Mouse (Mus musculus): ENCODE results near the gene 1700003F12Rik.

1700003F12Rik gene

DNA sequence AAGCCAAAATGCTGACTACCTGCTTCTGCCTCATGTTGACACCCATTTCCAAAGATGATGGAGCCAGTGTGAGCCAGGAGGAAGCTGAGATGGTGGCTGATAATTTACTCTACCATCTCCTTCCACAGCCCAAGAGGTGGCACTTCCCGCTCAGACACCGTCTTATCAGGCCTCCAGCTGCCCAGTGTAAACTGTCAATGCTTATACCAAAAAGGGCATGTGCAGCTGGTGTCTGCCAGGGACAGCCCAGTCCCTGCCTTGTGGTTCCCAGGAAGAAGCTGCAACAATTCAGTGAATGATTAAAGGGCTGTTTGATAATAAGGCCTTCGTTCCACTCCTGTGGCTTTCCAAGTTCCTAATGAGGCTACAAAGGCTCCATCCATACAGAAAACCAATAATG, 8.2 kb upstream of the 1700003F12Rik start:
- H3K9me3 ChIP-seq (ENCODE audit: low read length): no peaks in the 10 kb centered on the region
- H3K4me1 ChIP-seq (replicated peaks; ENCODE audit: low read depth, low read length): peaks cover 47% of the 10 kb centered on the region
- H3K27me3 ChIP-seq (ENCODE audit: insufficient read depth, low read length): no peaks in the 10 kb centered on the region
- H3K36me3 ChIP-seq (ENCODE audit: insufficient read depth, low read length): peaks cover 95% of the 10 kb centered on the region
- TF ChIP-seq POU5F1 (IDR thresholded peaks at IDR 0.05; ENCODE audit: borderline replicate concordance, low read length) (no peak), NANOG (IDR thresholded peaks at IDR 0.05; ENCODE audit: borderline replicate concordance, low read length) (no peak), CTCF (conservative IDR thresholded peaks at IDR 0.05; ENCODE audit: low read length) (no peak)
- H3K4me3 ChIP-seq (replicated peaks; ENCODE audit: low read length): no peak overlapping the region

DNA sequence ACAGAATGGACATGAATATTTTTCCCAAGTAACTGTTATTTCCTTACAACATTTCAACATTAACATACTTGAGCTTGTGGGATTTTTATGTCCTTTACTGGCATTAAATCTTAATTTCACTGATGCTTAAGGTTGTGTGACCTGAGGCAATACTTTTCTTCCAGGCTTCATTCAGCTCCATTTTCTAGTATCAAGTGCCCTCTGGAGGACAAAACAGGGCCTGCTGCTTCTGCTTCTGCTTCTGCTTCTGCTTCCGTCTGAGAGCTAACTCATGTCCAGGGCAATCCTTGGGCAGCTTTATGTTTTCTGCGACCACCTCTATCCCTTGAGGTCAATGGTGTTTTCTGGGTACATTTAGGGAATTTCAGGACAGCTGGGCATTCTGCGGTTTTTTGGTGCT, 7.2 kb upstream of the 1700003F12Rik start:
- Histone ChIP-seq H3K4me3 (replicated peaks; ENCODE audit: low read length) (no peak overlapping the region), H3K27me3 (ENCODE audit: insufficient read depth, low read length) (no peaks in the 10 kb centered on the region), H3K36me3 (ENCODE audit: insufficient read depth, low read length) (peaks cover 95% of the 10 kb centered on the region), H3K9me3 (ENCODE audit: low read length) (no peaks in the 10 kb centered on the region), H3K4me1 (replicated peaks; ENCODE audit: low read depth, low read length) (peaks cover 38% of the 10 kb centered on the region)
- TF ChIP-seq NANOG (IDR thresholded peaks at IDR 0.05; ENCODE audit: borderline replicate concordance, low read length): no peak
- TF ChIP-seq CTCF (conservative IDR thresholded peaks at IDR 0.05; ENCODE audit: low read length): peak; percentile 51

DNA sequence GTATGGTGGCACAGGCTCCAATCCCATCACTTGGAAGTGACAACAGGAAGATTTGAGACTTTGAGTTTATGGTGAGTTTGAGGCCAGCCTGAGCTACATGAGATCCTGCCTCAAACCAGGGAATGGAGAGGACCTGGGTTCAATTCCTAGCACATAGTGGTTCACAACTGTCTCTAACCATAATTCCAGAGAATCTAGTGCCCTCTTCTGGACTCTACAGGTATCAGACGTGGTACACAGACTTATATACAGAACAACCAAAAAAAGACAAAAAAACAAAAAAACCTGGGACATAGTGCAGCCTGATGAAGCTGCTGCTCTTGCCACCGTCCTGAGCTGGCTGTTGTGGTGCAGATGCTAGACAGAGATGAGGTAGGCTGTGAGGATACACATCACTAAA, 5.3 kb upstream of the 1700003F12Rik start:
- H3K36me3 ChIP-seq (ENCODE audit: insufficient read depth, low read length): peaks cover 95% of the 10 kb centered on the region
- no peak overlapping the region for H3K4me3 ChIP-seq (replicated peaks; ENCODE audit: low read length)
- H3K27me3 ChIP-seq (ENCODE audit: insufficient read depth, low read length): no peaks in the 10 kb centered on the region
- TF ChIP-seq NANOG (IDR thresholded peaks at IDR 0.05; ENCODE audit: borderline replicate concordance, low read length) (no peak), POU5F1 (IDR thresholded peaks at IDR 0.05; ENCODE audit: borderline replicate concordance, low read length) (no peak), CTCF (conservative IDR thresholded peaks at IDR 0.05; ENCODE audit: low read length) (peak; percentile 35)
- peaks cover 31% of the 10 kb centered on the region for H3K4me1 ChIP-seq (replicated peaks; ENCODE audit: low read depth, low read length)
- H3K9me3 ChIP-seq (ENCODE audit: low read length): no peaks in the 10 kb centered on the region

DNA sequence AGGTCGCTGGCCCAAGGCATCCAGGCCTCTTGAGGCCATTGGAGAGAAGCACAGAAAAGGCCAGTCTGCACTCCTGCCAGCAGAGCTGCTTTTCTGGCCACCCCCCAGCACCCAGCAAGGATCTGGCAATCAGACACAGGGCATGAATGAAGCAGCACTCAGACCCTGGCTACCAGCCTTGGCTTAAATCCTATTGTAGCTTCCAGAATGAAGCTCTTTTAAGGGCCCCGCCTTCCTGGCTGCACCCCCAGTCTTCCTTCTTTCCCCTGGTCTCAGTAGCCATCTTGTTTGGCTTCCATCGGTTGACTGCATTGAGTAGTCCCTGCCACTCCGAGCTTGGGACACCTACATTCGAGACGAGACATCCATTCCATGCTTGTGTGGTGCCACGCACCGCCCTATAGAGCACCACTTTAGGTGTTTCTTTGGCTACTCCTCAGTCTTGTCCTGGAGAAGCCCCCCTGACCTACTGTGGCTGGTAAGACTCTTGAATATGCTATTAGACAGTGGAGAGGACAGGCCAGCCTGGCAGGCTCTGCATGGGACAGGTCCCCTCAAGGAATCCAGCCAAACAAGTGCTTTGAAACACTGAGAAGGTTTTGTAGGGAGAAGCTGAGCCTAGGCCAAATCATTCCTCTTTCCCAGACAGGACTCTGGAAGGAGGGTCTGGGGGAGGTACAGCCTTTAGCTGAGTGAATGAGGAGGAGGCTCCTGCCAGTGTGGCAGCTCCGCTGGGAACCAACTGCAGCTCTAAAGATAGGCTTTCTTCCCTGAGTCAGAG, 3.1 kb upstream of the 1700003F12Rik start:
- H3K4me3 ChIP-seq (replicated peaks; ENCODE audit: low read length): no peak overlapping the region
- peaks cover 84% of the 10 kb centered on the region for H3K36me3 ChIP-seq (ENCODE audit: insufficient read depth, low read length)
- H3K9me3 ChIP-seq (ENCODE audit: low read length): no peaks in the 10 kb centered on the region
- peaks cover 21% of the 10 kb centered on the region for H3K4me1 ChIP-seq (replicated peaks; ENCODE audit: low read depth, low read length)
- TF ChIP-seq POU5F1 (IDR thresholded peaks at IDR 0.05; ENCODE audit: borderline replicate concordance, low read length) (no peak), NANOG (IDR thresholded peaks at IDR 0.05; ENCODE audit: borderline replicate concordance, low read length) (no peak)
- H3K27me3 ChIP-seq (ENCODE audit: insufficient read depth, low read length): peaks cover 6% of the 10 kb centered on the region

DNA sequence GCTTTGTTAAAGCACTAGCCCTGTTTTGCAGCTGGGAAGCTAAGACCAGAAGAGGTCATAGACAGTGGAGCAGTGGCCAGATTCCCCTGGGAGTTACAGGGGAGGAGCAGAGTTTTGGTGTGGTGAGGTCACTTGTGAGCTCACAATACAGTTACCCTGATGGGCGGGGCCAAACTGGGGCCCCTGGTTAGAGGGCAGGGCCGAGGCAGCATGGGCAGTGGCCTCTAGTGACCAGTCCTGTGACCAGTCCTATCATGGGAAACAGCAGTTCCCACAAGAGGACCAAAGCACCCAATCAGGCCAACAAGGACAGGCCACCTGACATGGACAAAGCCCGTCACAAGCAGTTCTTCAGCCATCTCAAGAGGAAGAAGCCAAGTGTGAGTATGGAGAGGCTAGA, 1.8 kb downstream of the 1700003F12Rik start:
- H3K4me3 ChIP-seq (replicated peaks; ENCODE audit: low read length): peak overlapping the region; percentile 76; the same call in 1 of the 2 replicates
- H3K27me3 ChIP-seq (ENCODE audit: insufficient read depth, low read length): peaks cover 55% of the 10 kb centered on the region
- H3K36me3 ChIP-seq (ENCODE audit: insufficient read depth, low read length): peaks cover 47% of the 10 kb centered on the region
- no peak for TF ChIP-seq CTCF (conservative IDR thresholded peaks at IDR 0.05; ENCODE audit: low read length)
- H3K4me1 ChIP-seq (replicated peaks; ENCODE audit: low read depth, low read length): peaks cover 48% of the 10 kb centered on the region
- H3K9me3 ChIP-seq (ENCODE audit: low read length): no peaks in the 10 kb centered on the region

DNA sequence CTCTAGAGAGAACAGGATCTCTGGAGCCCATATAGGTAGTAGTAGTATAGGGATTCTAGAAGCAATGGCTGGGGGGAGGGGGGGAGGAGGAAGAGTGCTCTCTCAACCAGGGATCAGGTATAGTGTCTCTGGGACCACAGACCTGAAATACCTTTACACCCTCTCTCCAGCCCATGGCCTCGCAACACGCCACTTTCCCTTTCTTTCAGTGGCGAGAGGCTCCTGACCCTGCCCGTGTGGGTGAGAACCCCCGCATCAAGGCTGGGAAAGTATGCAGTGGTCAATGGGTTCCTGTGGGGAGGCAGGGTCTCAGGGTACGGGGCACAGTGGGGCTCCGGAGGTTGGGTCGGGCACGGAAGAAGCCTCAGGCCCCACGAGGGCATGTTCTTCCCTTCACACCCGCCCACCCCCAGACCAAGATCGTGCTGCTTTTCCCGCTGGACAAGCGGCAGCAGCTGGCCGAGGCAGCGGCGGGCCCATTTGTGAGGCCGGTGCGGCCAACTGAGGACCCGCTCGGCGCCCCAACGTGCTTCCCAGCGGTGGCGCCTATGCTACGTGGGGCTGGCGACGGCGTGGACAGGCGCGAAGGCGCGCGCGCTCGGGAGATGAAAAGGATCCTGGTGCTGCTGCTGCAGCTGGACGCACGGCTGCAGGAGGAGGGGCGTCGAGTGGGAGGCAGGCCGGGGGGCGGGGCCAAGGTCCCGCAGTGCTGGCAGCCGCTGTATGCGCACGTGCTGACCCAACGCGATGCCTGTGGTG, 2.4 kb downstream of the 1700003F12Rik start:
- Histone ChIP-seq H3K36me3 (ENCODE audit: insufficient read depth, low read length) (peaks cover 46% of the 10 kb centered on the region), H3K4me1 (replicated peaks; ENCODE audit: low read depth, low read length) (peaks cover 52% of the 10 kb centered on the region), H3K27me3 (ENCODE audit: insufficient read depth, low read length) (peaks cover 55% of the 10 kb centered on the region), H3K4me3 (replicated peaks; ENCODE audit: low read length) (peak overlapping the region; percentile 76), H3K9me3 (ENCODE audit: low read length) (no peaks in the 10 kb centered on the region)
- TF ChIP-seq CTCF (conservative IDR thresholded peaks at IDR 0.05; ENCODE audit: low read length) (no peak), NANOG (IDR thresholded peaks at IDR 0.05; ENCODE audit: borderline replicate concordance, low read length) (no peak), POU5F1 (IDR thresholded peaks at IDR 0.05; ENCODE audit: borderline replicate concordance, low read length) (no peak)

DNA sequence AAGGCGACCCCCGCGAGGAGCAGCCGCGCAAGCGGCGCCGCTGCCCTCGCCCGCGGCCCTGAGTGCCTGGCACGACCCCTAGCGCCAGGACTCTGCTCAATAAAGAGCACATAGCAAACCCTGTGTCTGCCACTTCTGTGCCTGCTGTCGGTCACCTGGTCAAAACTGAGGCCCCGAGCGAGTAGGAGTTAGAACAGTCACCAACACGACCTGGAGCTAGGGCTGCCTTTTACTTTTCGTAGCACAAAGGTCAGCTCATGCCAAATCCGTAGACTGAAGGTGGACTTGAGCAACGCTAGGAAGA, 3.0 kb downstream of the 1700003F12Rik start:
- peaks cover 57% of the 10 kb centered on the region for H3K4me1 ChIP-seq (replicated peaks; ENCODE audit: low read depth, low read length)
- H3K36me3 ChIP-seq (ENCODE audit: insufficient read depth, low read length): peaks cover 46% of the 10 kb centered on the region
- no peaks in the 10 kb centered on the region for H3K9me3 ChIP-seq (ENCODE audit: low read length)
- peaks cover 55% of the 10 kb centered on the region for H3K27me3 ChIP-seq (ENCODE audit: insufficient read depth, low read length)
- TF ChIP-seq NANOG (IDR thresholded peaks at IDR 0.05; ENCODE audit: borderline replicate concordance, low read length) (no peak), CTCF (conservative IDR thresholded peaks at IDR 0.05; ENCODE audit: low read length) (no peak), POU5F1 (IDR thresholded peaks at IDR 0.05; ENCODE audit: borderline replicate concordance, low read length) (no peak)
- H3K4me3 ChIP-seq (replicated peaks; ENCODE audit: low read length): peak overlapping the region; percentile 76

DNA sequence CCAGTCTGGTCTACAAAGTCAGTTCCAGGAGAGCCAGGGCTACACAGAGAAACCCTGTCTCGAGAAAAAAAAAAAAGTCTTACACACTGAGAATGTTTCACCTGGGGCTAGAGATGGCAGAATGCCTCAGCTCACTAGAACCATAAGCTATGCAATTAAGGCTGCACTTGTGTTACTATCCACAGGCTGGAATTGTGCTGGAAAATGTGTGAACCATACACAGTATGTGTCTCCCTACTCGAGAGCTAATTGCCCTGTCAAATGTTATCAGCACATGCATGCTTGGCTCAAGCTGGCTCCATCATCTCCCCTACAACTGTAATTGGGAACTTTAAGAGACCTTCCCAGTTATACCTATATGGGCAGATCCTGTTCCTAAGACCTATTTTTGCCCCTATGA, 4.1 kb downstream of the 1700003F12Rik start:
- TF ChIP-seq NANOG (IDR thresholded peaks at IDR 0.05; ENCODE audit: borderline replicate concordance, low read length) (no peak), CTCF (conservative IDR thresholded peaks at IDR 0.05; ENCODE audit: low read length) (no peak), POU5F1 (IDR thresholded peaks at IDR 0.05; ENCODE audit: borderline replicate concordance, low read length) (no peak)
- Histone ChIP-seq H3K27me3 (ENCODE audit: insufficient read depth, low read length) (peaks cover 55% of the 10 kb centered on the region), H3K4me3 (replicated peaks; ENCODE audit: low read length) (no peak overlapping the region), H3K9me3 (ENCODE audit: low read length) (no peaks in the 10 kb centered on the region), H3K4me1 (replicated peaks; ENCODE audit: low read depth, low read length) (peaks cover 63% of the 10 kb centered on the region), H3K36me3 (ENCODE audit: insufficient read depth, low read length) (peaks cover 46% of the 10 kb centered on the region)
